Mouse (Mus musculus) liver, embryonic 14.5 days (tissue): Measurements from ENCODE around the gene Rabgap1l. TPM values are rescaled to one million over a fixed set of nuclear protein-coding genes. Genes with fewer than 3 reads are reported as not detected.

Experiments used
- ATAC-seq: fragments of 200-750 bp; cut with Nextera tagmentation; 2 replicates; pipeline ENCODE4 v1.8.0; 2017; ENCODE audit warnings: moderate number of reproducible peaks, mild to moderate bottlenecking, moderate library complexity; ENCODE audit not compliant: insufficient read depth
- DNase-seq, 3 experiments: peaks; one replicate each; pipeline ENCODE4 v3.0.0-alpha.2; 2012 to 2013; ENCODE audit warnings: low read depth in 3 of 3, low spot score in 3 of 3
- H3K27ac ChIP-seq: fragments of 300-500 bp; sonication (generic); 2 replicates; pipeline ENCODE4 v1.5.1; 2014; ENCODE audit warnings: moderate library complexity, mild to moderate bottlenecking, control low read depth, inconsistent platforms
- H3K27me3 ChIP-seq: fragments of 300-500 bp; sonication (generic); 2 replicates; pipeline ENCODE4 v1.6.1; 2014; ENCODE audit warnings: mild to moderate bottlenecking, low read length, moderate library complexity; ENCODE audit not compliant: control insufficient read depth, insufficient read depth
- H3K36me3 ChIP-seq: fragments of 300-500 bp; sonication (generic); replicated peaks from 2 replicates; pipeline ENCODE4 v1.6.1; 2014; ENCODE audit warnings: low read depth; ENCODE audit not compliant: control insufficient read depth, insufficient read depth
- H3K4me1 ChIP-seq, 2 experiments: fragments of 200-500 bp in 1 of 2; fragments of 300-500 bp in 1 of 2; sonication (generic) in 1 of 2; replicated peaks; 2 replicates each; pipeline ENCODE4 v1.6.1; 2012 to 2014; ENCODE audit warnings: antibody characterized with exemption in 1 of 2, inconsistent platforms in 1 of 2, low read length in 1 of 2; ENCODE audit not compliant: control insufficient read depth in 2 of 2, insufficient read depth in 2 of 2
- H3K4me2 ChIP-seq: fragments of 300-500 bp; sonication (generic); 2 replicates; pipeline ENCODE4 v1.6.1; 2014; ENCODE audit warnings: low read depth, mild to moderate bottlenecking, control low read depth, moderate library complexity
- H3K4me3 ChIP-seq, 2 experiments: fragments of 200-500 bp in 1 of 2; fragments of 300-500 bp in 1 of 2; sonication (generic) in 1 of 2; 2 replicates each; pipeline ENCODE4 v1.5.1; 2012 to 2014; ENCODE audit warnings: low read depth in 2 of 2, low read length in 2 of 2, mild to moderate bottlenecking in 2 of 2, control low read depth in 1 of 2, inconsistent platforms in 1 of 2, moderate library complexity in 1 of 2; ENCODE audit not compliant: insufficient read depth in 1 of 2
- H3K9ac ChIP-seq: fragments of 300-500 bp; sonication (generic); replicated peaks from 2 replicates; pipeline ENCODE4 v1.6.1; 2014; ENCODE audit warnings: mild to moderate bottlenecking, control low read depth, moderate library complexity
- H3K9me3 ChIP-seq: fragments of 300-500 bp; sonication (generic); 2 replicates; pipeline ENCODE4 v1.6.1; 2016; ENCODE audit warnings: low read length, mixed read lengths; ENCODE audit not compliant: control insufficient read depth
- CTCF ChIP-seq: IDR thresholded peaks from 2 replicates; pipeline ENCODE4 v1.5.1; 2016; ENCODE audit warnings: antibody characterized with exemption, low read depth, control low read depth
- EP300 ChIP-seq: IDR thresholded peaks from 2 replicates; pipeline ENCODE4 v1.6.1; 2016; ENCODE audit warnings: antibody characterized with exemption, low read depth
- WGBS: fragments of 180-500 bp; shearing (Covaris S2); extraction: QIAGEN DNeasy Blood & Tissue Kit; methylation state at CpG from one replicate; pipeline ENCODE4 v1.1.7; 2014; ENCODE audit not compliant: insufficient replicate concordance; 5-methylcytosine and 5-hydroxymethylcytosine counted together
- polyA plus RNA-seq, 2 experiments: library from polyadenylated mRNA; depleted of rRNA in 1 of 2; stranded (reverse) in 1 of 2; unstranded in 1 of 2; fragments of >200 nt; fragmentation: Nextera tagmentation in 1 of 2; extraction: Ambion mirVana in 1 of 2; gene quantifications; 2 replicates each; pipeline versions ENCODE4 v1.2.1 to v1.2.3; 2012 to 2014

Gene Rabgap1l
- polyA plus RNA-seq, 2 experiments: 18.7 to 27.5 TPM

- 13% methylated on average over 1 of the region's 1 CpGs for WGBS
- ATAC-seq (peak; percentile 67), DNase-seq (no peak)
- H3K4me1 ChIP-seq: peaks cover 26 to 50% of the 10 kb centered on the region in 2 experiments
- no peaks in the 10 kb centered on the region for H3K9me3 ChIP-seq
- TF ChIP-seq EP300 (peak; percentile 38), CTCF (no peak)
- H3K27me3 ChIP-seq: no peaks in the 10 kb centered on the region
- no peak overlapping the region for H3K27ac ChIP-seq
- H3K4me3 ChIP-seq: no peak overlapping the region
- no peak overlapping the region for H3K4me2 ChIP-seq
- no peaks in the 10 kb centered on the region for H3K36me3 ChIP-seq
- H3K9ac ChIP-seq: no peak overlapping the region
Measured at GRCm38 (mm10) chr1:160298893-160299292, 494.1 kb downstream of the Rabgap1l start.

GRCm38 (mm10) chr1:160297701-160298100 lies 495.3 kb downstream of the Rabgap1l start:
- 75% methylated on average over 3 of the region's 3 CpGs for WGBS
- H3K27me3 ChIP-seq: no peaks in the 10 kb centered on the region

GRCm38 (mm10) chr1:160295323-160295722 lies 497.7 kb downstream of the Rabgap1l start:
- WGBS: 9% methylated on average over 1 of the region's 1 CpGs
- DNase-seq (no peak), ATAC-seq (0 out of 2 replicates have a peak, but pooled peaks have one; percentile 48)
- Histone ChIP-seq H3K27me3 (no peaks in the 10 kb centered on the region), H3K4me3 (no peak overlapping the region), H3K9me3 (no peaks in the 10 kb centered on the region), H3K36me3 (no peaks in the 10 kb centered on the region), H3K9ac (no peak overlapping the region), H3K27ac (no peak overlapping the region), H3K4me1 (peaks cover 16 to 27% of the 10 kb centered on the region in 2 experiments), H3K4me2 (no peak overlapping the region)
- TF ChIP-seq CTCF (no peak), EP300 (peak; percentile 64; the same call in 1 of the 2 replicates)

More at GRCm38 (mm10) chr1:160297701-160298100, 495.3 kb downstream of the Rabgap1l start:
- Histone ChIP-seq H3K4me2 (no peak overlapping the region), H3K9ac (no peak overlapping the region), H3K27ac (no peak overlapping the region), H3K4me1 (peaks cover 21 to 44% of the 10 kb centered on the region in 2 experiments), H3K4me3 (no peak overlapping the region), H3K9me3 (no peaks in the 10 kb centered on the region), H3K36me3 (no peaks in the 10 kb centered on the region)
- no peak for ATAC-seq
- TF ChIP-seq CTCF (no peak), EP300 (no peak)
- DNase-seq: no peak

- Histone ChIP-seq H3K9me3 (no peaks in the 10 kb centered on the region), H3K4me3 (no peak overlapping the region), H3K27ac (no peak overlapping the region), H3K4me2 (no peak overlapping the region), H3K36me3 (no peaks in the 10 kb centered on the region), H3K4me1 (peaks cover 7 to 18% of the 10 kb centered on the region in 2 experiments; a peak in 3 of 4 replicates), H3K9ac (no peak overlapping the region), H3K27me3 (no peaks in the 10 kb centered on the region)
- ATAC-seq (no peak), DNase-seq (no peak)
- WGBS: 55% methylated on average over 3 of the region's 3 CpGs
- TF ChIP-seq EP300 (no peak), CTCF (no peak)
Measured at GRCm38 (mm10) chr1:160293488-160293887, 499.5 kb downstream of the Rabgap1l start.

- TF ChIP-seq CTCF (no peak), EP300 (no peak)
- no peaks in the 10 kb centered on the region for H3K27me3 ChIP-seq
- H3K9me3 ChIP-seq: no peaks in the 10 kb centered on the region
- no peak for DNase-seq
- 80% methylated on average over 2 of the region's 2 CpGs for WGBS
- ATAC-seq: no peak
- no peak overlapping the region for H3K4me2 ChIP-seq
- no peak overlapping the region for H3K4me3 ChIP-seq
- no peaks in the 10 kb centered on the region for H3K36me3 ChIP-seq
- H3K9ac ChIP-seq: no peak overlapping the region
- H3K27ac ChIP-seq: no peak overlapping the region
- peaks cover 7 to 13% of the 10 kb centered on the region in 2 experiments; a peak in 3 of 4 replicates for H3K4me1 ChIP-seq
Measured at GRCm38 (mm10) chr1:160292058-160292457, 501.0 kb downstream of the Rabgap1l start.
